Mouse (Mus musculus) kidney, embryonic 16.5 days (tissue): Measurements from ENCODE around the gene Myo6. TPM values are rescaled to one million over a fixed set of nuclear protein-coding genes. Genes with fewer than 3 reads are reported as not detected.
A peak's percentile ranks its signal among the peaks of the same experiment; 100 is the strongest.

Experiments
- ATAC-seq: fragments of 200-750 bp; cut with Nextera tagmentation; 2 replicates; pipeline ENCODE4 v1.8.0; 2017; ENCODE audit warnings: moderate TSS enrichment; ENCODE audit not compliant: low FRiP score, low TSS enrichment
- H3K27ac ChIP-seq: fragments of 300-500 bp; sonication (generic); 2 replicates; pipeline ENCODE4 v1.5.1; 2014; ENCODE audit warnings: low read length
- H3K27me3 ChIP-seq: fragments of 300-500 bp; sonication (generic); 2 replicates; pipeline ENCODE4 v1.6.1; 2014; ENCODE audit warnings: low read length, control low read depth, mixed read lengths; ENCODE audit not compliant: insufficient read depth
- H3K36me3 ChIP-seq: fragments of 300-500 bp; sonication (generic); 2 replicates; pipeline ENCODE4 v1.6.1; 2014; ENCODE audit warnings: low read length, control low read depth, mixed read lengths; ENCODE audit not compliant: insufficient read depth
- H3K4me1 ChIP-seq: fragments of 300-500 bp; sonication (generic); 2 replicates; pipeline ENCODE4 v1.6.1; 2014; ENCODE audit warnings: low read length, control low read depth, mixed read lengths; ENCODE audit not compliant: insufficient read depth
- H3K4me2 ChIP-seq: fragments of 300-500 bp; sonication (generic); replicated peaks from 2 replicates; pipeline ENCODE4 v1.6.1; 2014; ENCODE audit warnings: low read depth, low read length
- H3K4me3 ChIP-seq: fragments of 300-500 bp; sonication (generic); 2 replicates; pipeline ENCODE4 v1.5.1; 2014; ENCODE audit warnings: mild to moderate bottlenecking, low read length
- H3K9ac ChIP-seq: fragments of 300-500 bp; sonication (generic); replicated peaks from 2 replicates; pipeline ENCODE4 v1.6.1; 2014; ENCODE audit warnings: low read length
- H3K9me3 ChIP-seq: fragments of 300-500 bp; sonication (generic); 2 replicates; pipeline ENCODE4 v1.6.1; 2016; ENCODE audit warnings: low read length, control low read depth
- WGBS: fragments of 180-500 bp; shearing (Covaris S2); extraction: QIAGEN DNeasy Blood & Tissue Kit; methylation state at CpG from one replicate; pipeline ENCODE4 v1.1.7; 2014; 5-methylcytosine and 5-hydroxymethylcytosine counted together
- polyA plus RNA-seq: library from polyadenylated mRNA; unstranded; fragments of >200 nt; fragmentation: Nextera tagmentation; extraction: Ambion mirVana; gene quantifications from 2 replicates; pipeline ENCODE4 v1.2.1, GENCODE M21; 2015

Myo6 gene
- polyA plus RNA-seq: 62.6 and 70.7 TPM in 2 replicates

- Histone ChIP-seq H3K4me1 (peaks cover 8% of the 10 kb centered on the region; the same call in 1 of the 2 replicates), H3K4me2 (peak within 1 kb of the TSS; percentile 58), H3K27me3 (no peaks in the 10 kb centered on the region), H3K9ac (peak within 1 kb of the TSS; percentile 87), H3K27ac (peak within 1 kb of the TSS; percentile 95), H3K9me3 (no peaks in the 10 kb centered on the region), H3K4me3 (peak within 1 kb of the TSS; percentile 91), H3K36me3 (no peaks in the 10 kb centered on the region)
- peak; percentile 98 for ATAC-seq
- under 1% methylated on average over 64 of the region's 69 CpGs for WGBS
These were observed at the start of gene Myo6 for GRCm38 (mm10) chr9:80164611-80165474. Myo6 (plus strand) TSS chr9:80165031.

- no peak overlapping the region for H3K4me3 ChIP-seq
- H3K4me1 ChIP-seq: no peaks in the 10 kb centered on the region
- H3K9ac ChIP-seq: no peak overlapping the region
- peak; percentile 51; the same call in 1 of the 2 replicates for ATAC-seq
- H3K9me3 ChIP-seq: no peaks in the 10 kb centered on the region
- peaks cover 31% of the 10 kb centered on the region for H3K36me3 ChIP-seq
- peak overlapping the region; percentile 60; the same call in 1 of the 2 replicates for H3K27ac ChIP-seq
- H3K27me3 ChIP-seq: no peaks in the 10 kb centered on the region
- H3K4me2 ChIP-seq: no peak overlapping the region
- WGBS: 43% methylated on average over 10 of the region's 10 CpGs
These were observed 18.7 kb upstream of the Myo6 start for GRCm38 (mm10) chr9:80145992-80146587.

- Histone ChIP-seq H3K4me3 (no peak overlapping the region), H3K27me3 (no peaks in the 10 kb centered on the region), H3K9me3 (no peaks in the 10 kb centered on the region), H3K4me2 (no peak overlapping the region), H3K27ac (no peak overlapping the region), H3K36me3 (peaks cover 27% of the 10 kb centered on the region), H3K4me1 (no peaks in the 10 kb centered on the region), H3K9ac (no peak overlapping the region)
- ATAC-seq: no peak
- WGBS: 88% methylated on average over 5 of the region's 5 CpGs
These were observed 15.2 kb upstream of the Myo6 start for GRCm38 (mm10) chr9:80149594-80149993.

GRCm38 (mm10) chr9:80155277-80155676 lies 9.6 kb upstream of the Myo6 start:
- Histone ChIP-seq H3K4me1 (peaks cover 12% of the 10 kb centered on the region), H3K9ac (no peak overlapping the region), H3K36me3 (peaks cover 17% of the 10 kb centered on the region; the same call in 1 of the 2 replicates), H3K9me3 (no peaks in the 10 kb centered on the region), H3K27ac (peak overlapping the region; percentile 45; the same call in 1 of the 2 replicates), H3K4me3 (no peak overlapping the region), H3K27me3 (no peaks in the 10 kb centered on the region), H3K4me2 (no peak overlapping the region)
- WGBS: 64% methylated on average over 5 of the region's 5 CpGs
- no peak for ATAC-seq

- H3K36me3 ChIP-seq: peaks cover 15% of the 10 kb centered on the region; the same call in 1 of the 2 replicates
- no peak overlapping the region for H3K9ac ChIP-seq
- H3K4me1 ChIP-seq: peaks cover 12% of the 10 kb centered on the region
- no peaks in the 10 kb centered on the region for H3K9me3 ChIP-seq
- no peak for ATAC-seq
- H3K27me3 ChIP-seq: no peaks in the 10 kb centered on the region
- WGBS: 64% methylated on average over 5 of the region's 5 CpGs
- no peak overlapping the region for H3K4me3 ChIP-seq
- no peak overlapping the region for H3K4me2 ChIP-seq
- H3K27ac ChIP-seq: no peak overlapping the region
These were observed 8.1 kb upstream of the Myo6 start for GRCm38 (mm10) chr9:80156780-80157179.

- Histone ChIP-seq H3K27me3 (no peaks in the 10 kb centered on the region), H3K4me1 (peaks cover 12% of the 10 kb centered on the region), H3K4me3 (no peak overlapping the region), H3K9me3 (no peaks in the 10 kb centered on the region), H3K27ac (peak overlapping the region; percentile 76), H3K4me2 (no peak overlapping the region), H3K36me3 (peaks cover 6% of the 10 kb centered on the region; the same call in 1 of the 2 replicates), H3K9ac (no peak overlapping the region)
- 67% methylated on average over 12 of the region's 12 CpGs for WGBS
- peak; percentile 80 for ATAC-seq
These were observed 6.9 kb upstream of the Myo6 start for GRCm38 (mm10) chr9:80157840-80158465.

- 61% methylated on average over 5 of the region's 5 CpGs for WGBS
- no peaks in the 10 kb centered on the region for H3K27me3 ChIP-seq
These were observed 5.9 kb upstream of the Myo6 start for GRCm38 (mm10) chr9:80158937-80159336.

GRCm38 (mm10) chr9:80161451-80161850 lies 3.4 kb upstream of the Myo6 start:
- Histone ChIP-seq H3K4me2 (no peak overlapping the region), H3K9ac (no peak overlapping the region), H3K4me3 (no peak overlapping the region), H3K27me3 (no peaks in the 10 kb centered on the region), H3K4me1 (peaks cover 15% of the 10 kb centered on the region), H3K9me3 (no peaks in the 10 kb centered on the region), H3K36me3 (no peaks in the 10 kb centered on the region), H3K27ac (no peak overlapping the region)
- no peak for ATAC-seq
- 85% methylated on average over 4 of the region's 4 CpGs for WGBS

More at GRCm38 (mm10) chr9:80158937-80159336, 5.9 kb upstream of the Myo6 start:
- Histone ChIP-seq H3K4me2 (no peak overlapping the region), H3K9me3 (no peaks in the 10 kb centered on the region), H3K4me3 (no peak overlapping the region), H3K36me3 (no peaks in the 10 kb centered on the region), H3K4me1 (peaks cover 12% of the 10 kb centered on the region), H3K9ac (no peak overlapping the region), H3K27ac (peak overlapping the region; percentile 77)
- peak; percentile 28; the same call in 1 of the 2 replicates for ATAC-seq

GRCm38 (mm10) chr9:80163126-80163723 lies 1.6 kb upstream of the Myo6 start:
- Histone ChIP-seq H3K4me1 (peaks cover 15% of the 10 kb centered on the region), H3K4me3 (no peak overlapping the region), H3K36me3 (no peaks in the 10 kb centered on the region), H3K4me2 (no peak overlapping the region), H3K27ac (no peak overlapping the region), H3K9me3 (no peaks in the 10 kb centered on the region), H3K27me3 (no peaks in the 10 kb centered on the region), H3K9ac (no peak overlapping the region)
- 69% methylated on average over 4 of the region's 4 CpGs for WGBS
- ATAC-seq: no peak
